Mouse (Mus musculus) layer of hippocampus, adult 18-20 months (tissue): ENCODE measurements around the gene Cnot1. TPM values are rescaled to one million over a fixed set of nuclear protein-coding genes. Genes with fewer than 3 reads are reported as not detected.

Experiments used
- DNase-seq, 2 experiments: peaks; one replicate each; pipeline ENCODE4 v3.0.0; 2022; ENCODE audit warnings: low spot score in 2 of 2
- total RNA-seq, 2 experiments: library from RNA; stranded (reverse); gene quantifications; 2 replicates each; pipeline ENCODE4 v1.2.3; 2021

Gene Cnot1
- total RNA-seq, 2 experiments from 2014 or later: 118 to 119 TPM

DNA sequence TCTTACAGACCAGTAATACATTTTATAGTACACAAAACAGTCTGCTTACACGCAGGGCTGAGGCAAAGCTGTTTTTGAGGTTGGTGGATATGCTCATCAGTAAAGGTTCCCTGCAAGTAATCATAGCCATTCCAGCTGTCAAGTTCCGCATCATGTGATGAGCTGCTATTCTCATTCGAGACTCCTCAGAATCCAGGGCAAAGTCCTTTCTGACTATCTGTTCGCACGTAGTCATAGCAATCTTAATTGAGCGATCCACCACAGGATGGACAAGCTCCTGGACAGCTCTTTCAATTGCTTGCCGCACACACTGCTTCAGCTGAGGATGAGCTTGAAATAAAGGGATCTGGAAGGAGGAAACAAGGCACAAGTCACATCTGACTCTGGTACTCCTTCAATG, 65.5 kb downstream of the Cnot1 start:
- no peak for DNase-seq

DNA sequence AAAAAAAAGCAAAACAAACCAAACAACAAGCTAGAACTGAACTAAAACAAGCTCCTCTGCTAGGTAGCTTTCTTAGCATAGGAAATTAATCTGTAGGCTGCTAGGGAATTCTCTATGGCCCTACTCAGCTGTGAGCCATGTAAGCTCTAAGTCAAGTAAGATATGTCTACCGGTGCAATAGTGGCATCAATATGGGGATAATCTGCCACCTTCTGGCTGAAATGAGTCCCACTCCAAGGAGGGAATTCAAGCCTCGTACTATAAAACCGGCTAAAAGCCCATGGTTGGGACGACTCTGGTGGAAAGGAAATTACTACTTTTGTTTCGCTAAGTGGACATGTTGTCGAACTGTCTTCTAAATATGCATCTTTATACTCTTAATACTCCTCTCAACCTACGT, 68.7 kb downstream of the Cnot1 start:
- DNase-seq: peak in 1 of 2 experiments; percentile 67

DNA sequence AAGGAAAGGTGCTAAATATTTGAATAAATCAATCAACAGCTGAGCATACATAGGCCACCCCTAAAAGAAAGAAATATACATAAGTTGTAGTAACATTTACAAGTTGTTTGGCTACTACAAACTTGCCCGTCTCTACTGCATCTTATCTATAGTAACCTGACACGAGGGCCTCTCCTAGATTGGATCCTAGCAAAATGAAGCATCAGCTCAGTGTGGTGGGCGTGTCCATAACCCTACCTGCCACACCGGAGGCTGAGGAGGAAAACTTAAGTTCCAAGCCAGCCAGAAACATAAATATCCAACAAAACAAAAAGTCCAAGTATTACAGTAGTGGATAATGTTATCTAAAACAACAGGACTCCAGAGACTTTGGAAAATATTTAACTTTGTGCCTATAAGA, 79.6 kb downstream of the Cnot1 start:
- no peak for DNase-seq

DNA sequence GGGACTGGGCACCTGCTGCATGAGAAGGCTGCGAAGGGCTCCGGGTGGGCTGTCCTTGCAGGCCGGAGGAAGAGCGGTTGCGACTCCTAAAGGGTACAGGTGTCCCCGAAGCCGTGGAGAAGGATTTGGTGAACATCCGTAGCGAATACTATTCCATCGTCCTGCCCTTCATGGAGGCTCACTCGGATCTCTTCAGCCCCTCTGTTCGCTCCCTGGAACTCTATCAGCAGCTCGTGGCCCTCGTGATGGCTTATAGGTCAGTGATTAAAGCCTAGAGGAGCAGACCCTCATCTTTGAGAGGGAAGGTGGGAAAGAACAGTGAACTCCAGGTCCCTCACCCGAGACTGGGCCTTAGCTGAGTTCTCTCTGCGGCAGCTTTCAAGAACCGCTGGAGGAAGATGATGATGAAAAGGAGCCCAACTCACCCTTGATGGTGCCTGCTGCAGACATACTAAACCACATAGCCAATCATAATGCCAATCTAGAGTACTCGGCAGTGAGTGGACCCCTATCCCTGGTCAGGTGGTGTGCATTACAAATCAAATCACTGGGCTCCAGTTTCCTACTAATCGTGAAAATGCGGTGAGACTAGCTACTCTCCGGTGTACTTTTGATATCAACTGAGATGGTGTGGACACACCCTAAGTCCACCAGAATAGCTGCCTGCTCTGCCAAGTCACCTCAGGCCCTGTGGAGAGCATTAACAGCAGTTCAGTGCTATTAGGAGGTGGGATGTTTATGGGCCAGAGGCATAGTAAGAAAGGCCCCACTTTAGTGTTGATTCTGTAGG, 90.5 kb downstream of the Cnot1 start:
- DNase-seq: no peak

DNA sequence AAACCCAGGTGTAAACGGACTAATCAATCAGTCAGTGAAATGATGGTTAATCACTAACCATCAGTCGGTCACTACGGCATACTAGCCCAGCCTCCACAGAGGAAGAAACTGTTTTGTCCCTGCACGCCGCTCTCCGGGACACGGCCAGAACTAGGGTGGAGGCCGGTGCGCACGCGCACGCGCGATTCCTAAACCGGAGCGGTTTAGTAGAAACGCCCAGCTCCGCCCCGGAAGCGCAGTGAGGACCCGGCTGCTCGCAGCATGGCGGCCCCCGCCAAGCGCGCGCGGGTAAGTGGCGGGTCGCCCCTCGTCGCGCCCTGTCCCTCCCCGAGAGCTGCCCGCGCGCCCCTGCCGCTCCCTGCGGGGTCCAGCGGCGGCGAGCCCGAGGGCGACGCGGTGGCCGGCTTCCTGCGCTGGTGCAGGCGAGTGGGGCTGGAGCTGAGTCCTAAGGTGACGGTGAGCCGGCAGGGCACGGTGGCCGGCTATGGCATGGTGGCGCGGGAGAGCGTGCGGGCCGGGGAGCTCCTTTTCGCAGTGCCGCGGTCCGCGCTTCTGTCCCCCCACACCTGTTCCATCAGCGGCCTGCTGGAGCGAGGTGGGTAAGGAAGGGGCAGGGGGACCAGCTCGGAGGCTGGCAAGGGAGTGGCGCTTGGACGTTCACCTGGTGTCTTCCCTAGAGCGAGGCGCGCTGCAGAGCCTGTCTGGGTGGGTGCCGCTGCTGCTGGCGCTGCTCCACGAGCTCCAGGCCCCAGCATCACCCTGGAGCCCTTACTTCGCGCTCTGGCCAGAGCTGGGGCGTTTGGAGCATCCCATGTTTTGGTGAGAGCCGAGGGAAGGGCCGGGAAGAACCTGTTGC, 91.4 kb downstream of the Cnot1 start, which contains the start of gene Setd6:
Gene Setd6 (plus strand): TSS at position 206 of the 856 bp plus-strand sequence.
- peak; percentile 81 to 88 for DNase-seq

DNA sequence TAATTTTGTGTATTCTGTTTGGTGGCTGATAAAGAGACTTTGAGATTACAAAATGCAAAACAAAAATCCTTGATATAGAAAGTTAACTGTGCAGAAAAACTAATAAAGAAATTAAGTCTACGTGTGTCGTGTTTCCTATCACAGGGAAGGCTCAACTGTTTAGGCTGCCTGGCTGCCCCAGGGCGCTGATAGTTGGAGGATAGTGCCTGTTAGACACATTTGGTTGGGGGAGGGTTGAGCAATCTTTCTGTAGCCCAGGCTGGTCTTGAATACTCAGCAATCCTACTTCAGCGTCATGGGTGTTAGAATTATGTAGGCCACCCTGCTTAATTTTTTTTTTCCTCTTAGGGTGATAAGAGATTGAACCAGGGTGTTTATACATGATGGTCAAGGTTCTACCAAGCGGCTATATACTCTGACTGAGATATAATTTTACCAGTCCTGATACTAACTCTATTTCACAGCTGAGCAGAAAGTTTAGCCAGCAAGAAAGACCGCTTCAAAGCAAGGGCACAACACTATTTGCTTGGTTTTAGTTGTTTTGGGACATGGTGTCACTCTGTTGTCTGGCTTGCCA, 92.3 kb downstream of the Cnot1 start:
- no peak for DNase-seq

DNA sequence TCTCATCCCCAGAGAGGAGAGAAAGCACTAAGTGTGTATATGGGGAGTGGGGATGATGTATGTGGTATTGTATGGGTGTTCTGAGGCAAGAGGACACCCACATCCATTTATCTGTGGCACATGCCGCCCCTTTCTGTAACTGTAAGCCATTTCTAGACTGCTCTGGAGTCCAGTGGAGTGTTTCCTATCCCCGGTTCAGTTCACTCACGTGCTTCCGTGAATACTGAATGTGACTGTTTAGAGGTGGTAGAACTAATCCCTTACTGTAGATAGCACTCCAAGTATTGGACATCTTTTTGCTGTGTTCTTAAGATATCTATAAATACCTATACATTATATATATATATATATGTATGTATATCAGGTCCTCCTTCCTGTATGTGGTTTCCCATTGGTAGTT, 92.9 kb downstream of the Cnot1 start:
- no peak for DNase-seq

DNA sequence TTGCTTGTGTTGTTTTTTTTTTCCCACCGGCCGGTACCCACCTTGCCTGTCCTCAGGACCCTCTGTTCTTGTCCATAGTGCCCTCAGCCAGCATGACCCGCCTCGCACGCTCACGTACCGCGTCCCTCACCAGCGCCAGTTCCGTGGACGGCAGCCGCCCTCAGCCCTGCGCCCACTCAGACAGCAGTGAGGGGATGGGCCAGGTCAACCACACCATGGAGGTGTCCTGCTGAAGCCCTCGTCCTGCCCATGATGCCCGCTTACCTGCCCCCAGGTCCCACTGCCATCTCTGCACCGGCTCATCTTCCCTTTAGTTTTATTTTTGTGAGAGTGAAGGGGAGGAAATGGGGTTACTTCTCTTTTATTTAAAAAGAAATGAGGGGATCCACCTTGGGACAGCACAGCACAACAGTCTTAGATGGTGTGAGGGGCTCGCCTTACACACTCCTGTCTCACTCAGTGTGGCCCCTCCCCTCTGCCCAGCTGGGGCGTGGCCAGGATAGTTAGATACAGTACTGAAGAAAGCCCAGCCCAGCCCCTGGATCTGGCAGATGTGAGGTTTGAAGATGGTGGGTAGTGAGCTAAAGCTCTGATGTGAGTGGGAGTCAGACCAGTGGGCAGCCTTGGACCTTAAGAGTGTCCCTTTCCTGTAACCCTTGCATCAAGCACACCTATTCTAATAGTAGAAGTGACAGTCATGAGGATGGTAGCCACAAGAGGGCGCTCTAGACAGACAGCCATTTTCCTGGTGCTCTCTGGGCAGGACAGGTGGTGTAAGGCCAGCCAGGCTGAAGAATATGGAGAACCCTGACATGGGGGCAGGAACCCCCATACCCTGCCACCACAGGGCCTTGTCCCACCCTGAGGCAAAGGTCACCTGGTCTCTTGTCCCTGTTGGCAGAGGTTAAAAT, 93.9 kb downstream of the Cnot1 start:
- DNase-seq: peak; percentile 57 to 84

DNA sequence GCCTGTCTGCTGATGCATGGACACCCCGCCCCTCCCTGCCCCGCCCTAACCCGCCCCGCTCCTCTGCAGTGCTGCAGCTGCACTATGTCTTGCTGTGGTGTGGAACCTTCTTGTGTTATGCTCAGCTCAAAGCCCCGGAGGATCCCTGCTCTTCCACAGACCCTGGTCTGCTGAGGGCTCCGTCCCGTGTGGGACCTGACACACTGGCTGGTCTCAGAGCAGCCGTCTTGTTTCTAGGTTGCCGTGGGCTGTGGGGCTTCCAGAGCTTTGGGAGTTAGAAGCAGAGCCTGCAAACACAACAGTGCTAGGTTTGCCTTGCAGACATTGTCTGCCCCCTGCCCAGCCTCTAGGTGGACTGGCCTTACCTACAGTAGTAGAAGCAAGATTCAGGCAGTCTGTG, 94.9 kb downstream of the Cnot1 start:
- no peak for DNase-seq

DNA sequence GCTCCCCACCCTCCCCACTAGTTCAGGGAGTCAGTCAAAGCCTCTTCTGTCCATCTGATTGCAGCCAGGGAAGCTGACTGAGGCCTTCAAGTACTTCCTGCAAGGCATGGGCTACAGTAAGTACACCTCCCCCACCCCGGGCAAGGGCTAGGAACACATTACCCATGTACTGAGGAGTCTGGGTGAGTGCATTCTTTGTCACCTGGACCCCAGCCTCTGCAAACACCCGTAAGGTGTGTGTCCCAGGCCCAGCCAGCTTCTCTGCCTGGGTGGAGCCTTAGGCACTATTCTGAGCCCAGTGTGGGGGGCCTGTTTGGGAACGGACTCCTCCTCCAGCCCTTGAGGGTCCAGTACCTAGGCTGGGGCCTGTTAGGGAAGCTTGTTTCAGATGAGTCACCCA, 96.2 kb downstream of the Cnot1 start:
- DNase-seq: no peak

DNA sequence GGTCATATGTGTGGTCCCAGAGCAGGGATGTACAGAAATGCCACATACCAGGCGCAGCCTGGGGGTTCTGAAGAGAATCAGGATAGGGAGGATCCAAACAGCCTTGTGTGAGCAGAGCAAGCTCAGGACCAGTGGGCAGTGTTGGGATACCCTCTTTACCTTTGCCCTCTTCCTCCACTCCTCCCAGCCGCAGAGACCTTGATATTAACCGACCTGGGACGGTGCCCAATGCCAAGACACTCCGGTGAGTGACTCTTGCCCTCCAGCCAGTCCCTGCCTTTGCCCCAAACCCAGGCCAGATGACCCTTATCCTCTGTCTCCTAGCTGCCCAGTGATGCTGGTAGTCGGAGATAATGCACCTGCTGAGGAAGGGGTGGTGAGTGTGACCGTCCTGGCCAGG, 97.7 kb downstream of the Cnot1 start:
- DNase-seq: peak in 1 of 2 experiments; percentile 3

DNA sequence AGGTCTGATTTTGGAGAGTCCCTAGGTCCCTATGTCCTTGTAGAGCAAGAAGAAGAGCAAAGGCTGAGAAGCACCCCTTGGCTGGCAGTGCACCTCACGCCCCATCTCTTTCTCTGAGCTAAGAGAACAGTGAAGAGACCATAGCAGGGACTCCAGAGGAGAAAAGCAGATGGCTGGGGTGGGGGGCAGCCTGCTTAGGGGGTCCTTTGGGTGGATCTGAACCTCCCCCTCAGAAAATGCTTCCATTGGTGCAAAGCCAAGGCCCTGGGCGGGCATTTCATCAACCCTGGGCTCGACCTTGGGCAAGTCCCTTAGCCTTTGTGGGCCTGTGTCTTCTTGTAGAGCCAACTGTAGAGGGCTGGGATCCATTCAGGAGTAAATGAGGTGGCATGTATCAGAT, 102.7 kb downstream of the Cnot1 start:
- DNase-seq: no peak

DNA sequence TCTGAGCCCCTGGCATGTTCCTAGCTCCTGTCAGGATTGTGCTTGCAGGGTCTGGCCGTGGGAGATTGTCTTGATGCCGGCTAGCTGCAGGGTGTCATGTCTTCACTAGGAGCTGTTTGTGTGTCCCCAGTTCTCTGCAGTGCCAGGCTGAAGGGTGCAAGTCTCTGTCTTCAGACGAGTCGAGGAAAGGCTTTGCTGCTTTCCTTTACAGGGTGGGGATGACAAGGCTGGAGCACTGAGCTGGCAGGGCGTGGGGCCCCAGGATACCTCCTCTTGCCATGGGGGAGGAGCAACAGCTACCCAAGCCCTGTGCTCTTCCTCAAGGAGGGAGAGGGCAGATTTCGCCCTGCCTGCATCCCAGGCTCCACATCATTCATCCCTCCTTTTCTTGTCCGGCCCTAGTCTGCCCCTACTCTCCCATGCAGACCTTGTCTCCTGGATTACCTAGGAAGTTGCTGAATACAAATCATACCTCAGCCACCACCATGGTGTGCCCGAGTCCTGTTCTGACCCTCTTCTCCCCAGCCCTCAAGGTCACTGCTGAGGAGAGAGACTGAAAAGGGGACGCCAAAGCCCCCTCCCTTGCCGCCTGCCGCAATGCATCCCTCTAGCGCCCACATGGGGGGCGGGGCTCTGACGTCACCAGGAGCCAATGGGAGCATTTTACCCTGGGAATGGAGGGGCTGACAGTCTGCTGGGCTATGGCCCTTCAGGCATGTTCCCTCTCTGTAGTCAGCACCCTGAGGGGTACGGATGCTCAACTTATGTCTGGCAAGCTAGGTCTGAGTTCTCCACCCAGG, 103.6 kb downstream of the Cnot1 start:
- peak; percentile 87 to 90 for DNase-seq

DNA sequence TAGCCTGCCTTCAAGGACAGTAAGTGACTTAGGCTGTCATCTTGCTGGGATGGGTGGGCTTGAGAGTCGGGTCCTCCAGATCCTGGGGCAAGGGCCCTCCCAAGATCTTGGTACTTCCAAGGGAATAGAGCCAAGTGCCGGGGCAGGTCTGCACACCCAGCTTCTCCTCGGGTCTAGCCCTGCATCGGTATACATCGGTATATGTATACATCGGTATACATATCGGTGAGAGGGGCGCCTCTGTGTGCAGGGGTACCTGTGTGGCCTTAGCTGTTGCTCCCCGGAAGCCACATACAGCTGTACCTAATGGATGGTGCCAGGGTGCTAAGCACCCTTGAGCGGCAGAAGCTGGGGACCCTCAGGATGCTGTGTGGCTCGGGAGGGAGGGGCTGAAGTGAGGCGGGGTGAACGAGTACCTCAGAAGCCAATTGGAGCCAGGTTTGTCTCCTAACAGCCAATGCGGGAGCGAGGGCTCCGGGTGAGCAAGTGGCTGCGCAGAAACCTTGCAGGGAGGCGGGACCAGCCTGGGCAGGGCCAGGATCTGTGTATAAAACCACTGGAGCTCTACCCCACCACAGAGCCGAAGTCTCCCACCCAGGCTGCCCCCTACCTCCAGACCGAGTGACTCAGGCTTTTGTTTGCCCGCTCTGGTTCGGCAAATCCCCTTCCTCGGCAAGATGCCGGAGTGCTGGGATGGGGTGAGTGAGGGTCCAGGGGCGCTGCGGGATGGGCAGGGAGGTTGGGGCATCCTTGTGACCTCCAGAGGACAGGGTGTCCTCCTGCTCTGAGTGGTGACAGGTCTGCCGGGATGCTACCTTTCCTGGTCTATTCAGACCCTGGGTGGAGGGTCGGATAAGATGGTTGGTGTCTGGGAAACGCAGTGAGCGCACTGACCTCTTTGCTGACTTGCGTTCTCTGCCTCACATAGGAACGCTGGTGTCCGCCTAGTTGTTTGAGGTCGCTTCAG, 104.5 kb downstream of the Cnot1 start:
- peak; percentile 92 to 94 for DNase-seq

DNA sequence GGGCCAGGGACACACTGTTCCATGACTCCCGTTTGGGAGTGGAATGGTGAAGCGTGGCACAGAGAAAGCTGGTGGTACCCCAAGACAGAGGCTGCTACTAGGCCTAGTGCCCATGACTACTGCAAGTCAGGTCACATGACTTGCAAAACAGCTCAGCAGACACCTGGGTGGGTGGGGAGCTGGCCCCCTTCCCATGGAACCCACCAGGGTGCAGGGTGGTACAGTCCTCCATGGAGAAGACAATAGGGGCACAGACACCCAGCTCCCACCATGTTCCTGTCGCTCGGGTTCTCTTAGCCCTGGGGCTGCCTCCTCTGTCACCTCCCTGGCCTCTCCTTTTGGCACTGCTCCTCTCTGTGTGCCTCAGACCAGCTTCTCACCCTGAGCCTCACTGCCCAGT, 105.5 kb downstream of the Cnot1 start:
- DNase-seq: peak in 1 of 2 experiments; percentile 44

DNA sequence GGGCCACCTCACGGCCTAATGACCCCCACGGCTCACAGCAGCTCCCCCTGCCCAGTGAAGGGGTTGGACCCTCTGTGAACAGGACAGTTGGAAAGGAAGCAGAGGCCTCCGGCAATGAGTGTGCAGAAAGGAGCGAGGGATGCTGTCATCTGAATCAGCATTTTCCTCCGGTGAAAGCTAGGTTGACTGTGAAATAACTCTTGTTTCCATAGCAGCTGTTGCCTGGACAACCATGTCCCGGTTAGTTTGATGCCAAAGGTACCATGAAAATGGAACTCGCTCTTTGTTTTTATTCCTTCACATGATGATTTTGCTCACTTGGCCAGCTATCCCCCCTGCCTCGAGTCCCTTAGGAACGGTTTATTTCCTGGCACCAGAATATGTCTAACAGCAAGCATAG, 107.0 kb downstream of the Cnot1 start:
- DNase-seq: peak; percentile 82 to 95

DNA sequence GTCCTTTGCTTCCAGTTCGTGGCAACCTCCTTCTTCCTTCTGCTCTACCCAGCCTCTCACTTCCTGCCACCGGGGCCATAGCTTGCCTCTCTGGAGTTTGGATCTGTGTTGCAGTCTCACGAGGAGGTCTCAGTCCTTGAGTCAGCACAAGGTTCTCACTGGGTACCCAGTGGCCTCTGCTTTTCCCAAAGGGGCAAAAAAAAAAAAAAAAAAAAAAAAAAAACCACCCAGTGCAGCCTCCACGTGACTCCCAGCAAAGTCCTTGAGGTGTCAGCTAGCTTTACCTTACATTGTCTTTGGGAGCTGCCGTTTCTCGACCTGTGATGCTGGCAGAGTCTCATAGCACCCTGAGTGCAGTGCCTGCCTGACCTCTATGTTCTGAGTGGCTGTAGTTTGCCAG, 109.1 kb downstream of the Cnot1 start:
- DNase-seq: no peak

DNA sequence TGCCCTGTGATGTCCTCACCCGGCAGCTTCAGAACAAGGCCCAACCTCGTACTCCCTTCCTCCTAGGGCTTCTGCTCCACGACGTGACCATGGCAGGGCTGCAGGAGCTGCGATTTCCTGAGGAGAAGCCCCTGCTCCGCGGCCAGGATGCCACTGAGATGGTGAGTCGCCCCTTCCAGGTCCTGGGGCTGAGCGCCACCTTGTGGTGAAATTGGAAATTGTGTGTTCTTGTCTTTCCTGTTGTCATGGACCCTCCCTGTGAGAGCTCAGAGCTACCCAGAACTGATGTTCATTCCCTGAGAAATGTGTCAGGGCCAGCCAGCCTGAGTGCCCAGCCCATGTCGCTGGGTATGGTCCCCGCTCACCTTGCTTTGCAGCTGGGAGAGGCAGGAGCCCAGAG, 110.1 kb downstream of the Cnot1 start:
- peak; percentile 87 to 94 for DNase-seq

DNA sequence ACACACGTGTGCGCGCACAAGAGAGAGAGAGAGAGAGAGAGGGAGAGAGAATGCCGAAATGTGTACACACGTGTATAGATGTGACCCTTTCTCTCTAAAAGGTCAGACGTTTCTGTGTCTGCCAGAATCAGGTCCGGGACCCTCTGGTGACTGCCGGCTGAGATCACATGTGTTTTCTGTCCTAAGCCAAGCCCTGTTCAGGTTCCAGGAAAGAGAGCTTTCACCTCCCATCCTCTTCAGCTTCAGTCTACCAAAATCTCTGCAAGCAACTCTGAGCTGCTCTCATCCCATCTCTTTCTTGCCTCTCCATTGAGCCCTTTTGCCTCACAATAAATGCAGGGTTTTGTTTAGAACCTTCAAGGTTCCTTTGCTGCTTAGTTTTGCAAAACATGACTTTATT, 110.6 kb downstream of the Cnot1 start:
- no peak for DNase-seq
